Mouse (Mus musculus) kidney, postnatal 36 days (tissue): ENCODE results near the gene Gm45521.
"Not testable (repeated sequence)": the region's sequence is repeated elsewhere in the genome, so short reads cannot be mapped to it uniquely, and the experiment has no call there.

Experiments
- DNase-seq, 2 experiments: peaks; one replicate each; pipeline ENCODE4 v3.0.0; 2021 to 2022; ENCODE audit warnings: mixed read lengths in 2 of 2

Gm45521 gene

DNA sequence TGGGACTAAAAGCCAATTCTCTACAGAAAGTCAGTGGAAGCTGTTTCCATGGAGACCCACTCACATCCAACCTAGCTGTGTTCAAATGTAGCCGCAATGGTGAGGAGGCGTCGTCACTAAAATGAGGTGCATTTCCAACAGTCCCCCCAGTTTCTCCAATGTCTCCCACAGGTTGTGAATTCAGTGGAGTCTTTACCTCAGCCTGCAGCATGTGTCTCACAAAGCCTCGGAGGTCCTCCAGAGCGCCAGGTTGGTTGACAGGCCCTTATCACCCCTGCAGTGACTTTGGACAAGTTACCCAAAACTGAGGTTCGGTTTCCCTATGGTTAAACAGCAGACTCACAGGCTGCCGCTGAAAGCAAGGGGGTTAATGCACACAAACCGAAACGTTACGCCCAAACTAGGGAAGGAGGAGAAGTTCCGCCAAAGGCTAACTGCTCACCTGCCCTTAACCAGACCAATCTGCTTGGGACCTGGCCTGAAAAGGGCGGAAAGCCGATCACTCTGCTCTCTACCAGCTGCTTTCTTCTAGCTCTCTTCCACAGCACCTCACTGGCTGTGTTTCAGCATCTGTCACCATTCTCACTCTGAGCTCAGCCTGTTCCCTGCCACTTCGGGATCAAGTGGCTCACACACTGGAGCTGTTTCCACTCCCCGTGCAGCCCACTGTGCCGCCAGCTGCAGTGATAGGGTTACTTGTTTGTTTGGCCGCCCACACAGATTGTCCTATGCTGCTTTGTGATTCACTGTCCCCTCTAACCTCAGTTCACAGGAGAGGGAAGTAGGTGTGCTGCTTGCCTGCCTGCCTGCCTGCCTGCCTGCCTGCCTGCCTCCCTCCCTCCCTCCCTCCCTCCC, 44.0 kb downstream of the Gm45521 start:
- DNase-seq: no peak

DNA sequence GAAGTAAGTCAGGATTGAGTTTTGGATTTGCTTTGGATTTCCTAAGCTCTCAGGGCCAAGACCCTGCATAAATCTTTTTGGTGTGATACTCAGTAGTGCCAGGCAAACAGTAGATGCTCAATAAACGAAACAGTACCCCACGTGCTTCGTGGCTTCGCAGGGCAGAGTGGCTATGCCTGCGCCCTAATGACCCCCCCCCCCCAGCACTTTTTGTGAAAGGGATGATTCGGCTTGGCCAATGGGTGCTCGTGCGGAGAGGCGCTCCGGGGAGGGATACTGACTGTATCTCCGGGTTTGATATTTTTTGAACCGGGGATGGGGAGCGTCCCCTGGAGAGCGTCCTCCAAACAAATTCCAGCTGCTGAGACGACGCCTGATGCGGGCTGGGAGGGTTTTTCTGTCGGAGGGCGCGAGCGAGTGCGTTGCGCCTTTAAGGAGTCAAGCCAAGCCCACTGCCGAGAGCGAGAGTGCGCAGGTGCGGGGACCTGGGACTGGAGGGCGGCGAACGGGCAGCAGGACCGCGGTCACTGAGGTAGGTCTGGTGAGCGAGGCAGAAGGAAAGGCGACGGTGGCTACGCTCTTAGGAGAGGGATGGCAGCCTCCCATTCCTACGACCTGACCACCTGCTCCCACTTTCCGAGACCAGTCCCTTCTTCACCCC, 45.5 kb downstream of the Gm45521 start, which contains the start of gene Abhd6:
Abhd6 (plus strand) TSS at position 471 of the 661 bp plus-strand sequence.
- DNase-seq: peak; percentile 87 to 93

DNA sequence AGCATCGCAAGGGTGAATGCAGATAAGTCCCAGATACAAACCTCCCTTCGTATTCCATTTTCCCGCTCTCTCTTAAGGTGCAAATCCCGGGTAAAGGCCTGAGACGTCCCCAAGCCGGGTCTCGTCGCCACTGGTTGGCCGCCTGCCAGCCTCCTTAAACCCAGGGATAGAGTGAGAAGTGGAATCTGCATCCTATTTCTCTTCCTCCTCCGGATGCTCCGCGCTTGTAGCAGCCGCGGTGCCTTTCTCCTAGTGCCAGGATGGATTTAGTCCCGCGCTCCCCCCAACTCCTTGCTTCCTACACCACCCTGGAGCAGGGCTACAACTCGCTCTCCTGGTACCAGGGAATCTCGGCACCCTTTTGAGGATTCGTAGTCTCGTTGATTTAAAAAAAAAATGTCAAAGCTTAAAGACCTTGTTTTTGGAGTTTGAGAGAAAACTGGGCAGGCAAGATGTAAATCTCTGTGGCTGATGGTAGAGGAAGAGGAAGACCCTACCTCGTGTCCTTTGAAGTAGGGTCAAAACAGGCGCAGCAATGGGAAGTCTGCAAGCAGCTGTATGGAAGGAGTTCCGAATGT, 46.1 kb downstream of the Gm45521 start:
- peak; percentile 42 to 70 for DNase-seq

DNA sequence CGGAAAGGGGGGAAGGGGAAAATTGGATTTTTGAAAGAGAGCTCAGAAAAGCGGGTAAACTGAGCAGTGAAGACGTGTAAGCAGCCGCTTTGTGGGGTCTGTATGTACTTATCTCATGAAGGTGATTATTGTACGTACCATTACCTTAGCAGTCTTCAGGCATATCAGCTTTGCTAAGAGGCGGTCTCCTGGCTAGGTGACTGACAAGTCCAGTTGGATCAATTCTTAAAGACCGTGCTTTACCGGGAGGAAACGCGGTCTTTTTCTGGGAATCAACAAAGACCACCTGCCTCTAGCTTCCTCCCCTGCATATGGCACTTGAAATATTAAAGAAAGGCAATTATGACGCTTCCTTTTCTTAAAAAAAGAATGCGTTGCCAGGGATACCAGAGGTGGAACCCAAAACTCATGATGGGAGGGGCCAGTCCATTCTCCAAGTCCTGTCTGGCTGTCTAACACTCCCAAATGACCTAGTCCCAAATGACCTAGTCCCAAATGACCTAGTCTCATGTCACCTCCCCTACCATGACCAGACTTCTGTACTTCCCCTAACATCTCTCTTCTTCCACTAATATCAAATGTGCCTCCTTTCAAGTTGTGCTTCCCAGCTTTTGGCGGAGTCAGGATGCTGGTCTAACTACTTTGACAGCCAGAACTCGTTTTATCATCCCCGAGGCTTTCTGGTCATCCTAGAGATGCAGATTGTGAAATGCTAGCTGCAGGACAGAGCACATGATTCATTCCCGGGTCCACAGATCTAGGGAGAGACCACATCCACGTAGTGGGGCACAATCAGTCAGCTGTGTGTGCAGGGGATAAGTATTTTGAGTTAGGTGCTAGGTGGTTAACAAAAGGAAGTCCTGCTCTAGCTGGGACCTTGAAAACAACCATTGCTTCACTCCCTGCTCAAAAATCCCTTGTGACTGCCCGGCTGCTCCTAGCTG, 46.9 kb downstream of the Gm45521 start:
- no peak for DNase-seq

GRCm38 (mm10) chr14:8006061-8006460, 49.0 kb downstream of the Gm45521 start:
- DNase-seq: not testable (repeated sequence)

DNA sequence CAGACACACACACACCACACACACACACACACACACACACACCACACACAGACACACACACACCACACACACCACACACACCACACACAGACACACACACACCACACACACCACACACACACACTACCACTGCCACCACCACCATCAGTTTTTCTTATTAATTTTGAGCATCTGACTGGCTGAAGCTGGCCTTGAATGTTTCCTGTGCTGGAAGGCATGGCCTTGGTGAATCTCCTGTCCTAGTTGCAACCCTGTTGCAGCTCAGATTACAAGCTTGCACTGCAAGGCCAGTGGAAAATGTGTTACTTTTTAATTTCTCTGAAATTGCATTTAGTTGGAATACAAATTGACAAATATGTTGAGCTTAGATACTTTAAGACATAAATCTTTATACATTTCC, 50.0 kb downstream of the Gm45521 start:
- DNase-seq: no peak

GRCm38 (mm10) chr14:8007486-8007885, 50.4 kb downstream of the Gm45521 start:
- DNase-seq: no peak

GRCm38 (mm10) chr14:8007923-8008322, 50.8 kb downstream of the Gm45521 start:
- DNase-seq: no peak
